Mouse (Mus musculus) embryonic facial prominence, embryonic 15.5 days (tissue): ENCODE measurements around the gene Stx12. TPM values are rescaled to one million over a fixed set of nuclear protein-coding genes. Genes with fewer than 3 reads are reported as not detected.

Source experiments
- ATAC-seq: fragments of 200-750 bp; cut with Nextera tagmentation; 2 replicates; pipeline ENCODE4 v1.8.0; 2017; ENCODE audit warnings: low read depth, moderate TSS enrichment; ENCODE audit not compliant: insufficient number of reproducible peaks, low FRiP score, low TSS enrichment
- H3K27ac ChIP-seq: fragments of 300-500 bp; sonication (generic); replicated peaks from 2 replicates; pipeline ENCODE4 v1.5.1; 2015; ENCODE audit warnings: mild to moderate bottlenecking, inconsistent platforms
- H3K27me3 ChIP-seq: fragments of 300-500 bp; sonication (generic); 2 replicates; pipeline ENCODE4 v1.6.1; 2015; ENCODE audit warnings: inconsistent platforms
- H3K36me3 ChIP-seq: fragments of 300-500 bp; sonication (generic); 2 replicates; pipeline ENCODE4 v1.6.1; 2015; ENCODE audit warnings: mild to moderate bottlenecking, inconsistent platforms
- H3K4me1 ChIP-seq: fragments of 300-500 bp; sonication (generic); 2 replicates; pipeline ENCODE4 v1.6.1; 2015; ENCODE audit warnings: inconsistent platforms
- H3K4me2 ChIP-seq: fragments of 300-500 bp; sonication (generic); replicated peaks from 2 replicates; pipeline ENCODE4 v1.6.1; 2015; ENCODE audit warnings: mild to moderate bottlenecking, inconsistent platforms
- H3K4me3 ChIP-seq: fragments of 300-500 bp; sonication (generic); replicated peaks from 2 replicates; pipeline ENCODE4 v1.5.1; 2015; ENCODE audit warnings: mild to moderate bottlenecking, inconsistent platforms
- H3K9ac ChIP-seq: fragments of 300-500 bp; sonication (generic); 2 replicates; pipeline ENCODE4 v1.6.1; 2015; ENCODE audit warnings: inconsistent platforms
- H3K9me3 ChIP-seq: fragments of 300-500 bp; sonication (generic); replicated peaks from 2 replicates; pipeline ENCODE4 v1.6.1; 2016; ENCODE audit warnings: inconsistent platforms
- WGBS: fragments of 180-500 bp; shearing (Covaris S2); methylation state at CpG from one replicate; pipeline ENCODE4 v1.1.7; 2015; 5-methylcytosine and 5-hydroxymethylcytosine counted together
- polyA plus RNA-seq: library from polyadenylated mRNA; unstranded; fragments of >200 nt; fragmentation: Nextera tagmentation; extraction: Ambion mirVana; gene quantifications from 2 replicates; pipeline ENCODE4 v1.2.1, GENCODE M21; 2015

Stx12 gene
- polyA plus RNA-seq, 1 experiment from 2014 or later, result 59.4 TPM

GRCm38 (mm10) chr4:132904765-132905309, 20.5 kb upstream of the Stx12 start:
- Histone ChIP-seq H3K4me2 (no peak overlapping the region), H3K4me1 (no peaks in the 10 kb centered on the region; the same call in 1 of the 2 replicates), H3K27me3 (no peaks in the 10 kb centered on the region), H3K36me3 (peaks cover 72% of the 10 kb centered on the region), H3K27ac (no peak overlapping the region), H3K4me3 (no peak overlapping the region), H3K9me3 (no peaks in the 10 kb centered on the region), H3K9ac (no peak overlapping the region)
- WGBS, result 55% methylated on average over 9 of the region's 9 CpGs
- ATAC-seq, result no peak

GRCm38 (mm10) chr4:132904071-132904470, 19.8 kb upstream of the Stx12 start:
- Histone ChIP-seq H3K27me3 (no peaks in the 10 kb centered on the region), H3K27ac (no peak overlapping the region), H3K9me3 (no peaks in the 10 kb centered on the region), H3K36me3 (peaks cover 65% of the 10 kb centered on the region), H3K4me2 (no peak overlapping the region), H3K4me3 (no peak overlapping the region), H3K4me1 (no peaks in the 10 kb centered on the region; the same call in 1 of the 2 replicates), H3K9ac (no peak overlapping the region)
- WGBS, result 83% methylated on average over 2 of the region's 2 CpGs
- ATAC-seq, result no peak

- Histone ChIP-seq H3K27me3 (no peaks in the 10 kb centered on the region), H3K27ac (no peak overlapping the region), H3K4me1 (no peaks in the 10 kb centered on the region), H3K4me3 (no peak overlapping the region), H3K4me2 (no peak overlapping the region), H3K36me3 (peaks cover 29% of the 10 kb centered on the region), H3K9ac (no peak overlapping the region), H3K9me3 (no peaks in the 10 kb centered on the region)
- no peak for ATAC-seq
- 84% methylated on average over 9 of the region's 9 CpGs for WGBS
Measured at GRCm38 (mm10) chr4:132898197-132898596, 13.9 kb upstream of the Stx12 start.

GRCm38 (mm10) chr4:132894402-132894801, 10.1 kb upstream of the Stx12 start:
- H3K9ac ChIP-seq, result no peak overlapping the region
- H3K27me3 ChIP-seq, result no peaks in the 10 kb centered on the region
- H3K36me3 ChIP-seq, result no peaks in the 10 kb centered on the region
- H3K9me3 ChIP-seq, result no peaks in the 10 kb centered on the region
- 12% methylated on average over 7 of the region's 7 CpGs for WGBS
- no peaks in the 10 kb centered on the region for H3K4me1 ChIP-seq
- no peak overlapping the region for H3K4me2 ChIP-seq
- H3K4me3 ChIP-seq, result no peak overlapping the region
- ATAC-seq, result no peak
- no peak overlapping the region for H3K27ac ChIP-seq

GRCm38 (mm10) chr4:132884844-132885374, 600 bp upstream of the Stx12 start:
- peaks cover 25% of the 10 kb centered on the region for H3K4me1 ChIP-seq
- peak overlapping the region; percentile 98 for H3K9ac ChIP-seq
- 3% methylated on average over 9 of the region's 9 CpGs for WGBS
- peak overlapping the region; percentile 91 for H3K4me3 ChIP-seq
- H3K27me3 ChIP-seq, result no peaks in the 10 kb centered on the region
- H3K4me2 ChIP-seq, result peak overlapping the region; percentile 83
- H3K36me3 ChIP-seq, result 0 out of 2 replicates have a peak, but pooled peaks cover 5% of the 10 kb centered on the region
- H3K9me3 ChIP-seq, result no peaks in the 10 kb centered on the region
- H3K27ac ChIP-seq, result peak overlapping the region; percentile 83
- no peak for ATAC-seq

GRCm38 (mm10) chr4:132883561-132884063, 697 bp downstream of the Stx12 start:
- Histone ChIP-seq H3K4me2 (peak overlapping the region; percentile 83), H3K27me3 (no peaks in the 10 kb centered on the region), H3K4me3 (peak overlapping the region; percentile 91), H3K27ac (peak overlapping the region; percentile 83), H3K4me1 (peaks cover 25% of the 10 kb centered on the region), H3K9me3 (no peaks in the 10 kb centered on the region), H3K9ac (peak overlapping the region; percentile 98), H3K36me3 (peaks cover 11% of the 10 kb centered on the region; the same call in 1 of the 2 replicates)
- under 1% methylated on average over 21 of the region's 21 CpGs for WGBS
- no peak for ATAC-seq

GRCm38 (mm10) chr4:132874363-132875097, 9.8 kb downstream of the Stx12 start:
- Histone ChIP-seq H3K9ac (no peak overlapping the region), H3K4me1 (no peaks in the 10 kb centered on the region)
- 86% methylated on average over 7 of the region's 7 CpGs for WGBS

GRCm38 (mm10) chr4:132873481-132874362, 10.6 kb downstream of the Stx12 start:
- Histone ChIP-seq H3K9me3 (no peaks in the 10 kb centered on the region), H3K27ac (no peak overlapping the region), H3K4me2 (no peak overlapping the region), H3K9ac (no peak overlapping the region), H3K36me3 (peaks cover 38% of the 10 kb centered on the region), H3K4me1 (no peaks in the 10 kb centered on the region), H3K27me3 (no peaks in the 10 kb centered on the region), H3K4me3 (no peak overlapping the region)
- no peak for ATAC-seq
- WGBS, result 86% methylated on average over 11 of the region's 11 CpGs

More at GRCm38 (mm10) chr4:132874363-132875097, 9.8 kb downstream of the Stx12 start:
- H3K27ac ChIP-seq, result no peak overlapping the region
- no peaks in the 10 kb centered on the region for H3K9me3 ChIP-seq
- no peak overlapping the region for H3K4me3 ChIP-seq
- no peak for ATAC-seq
- no peaks in the 10 kb centered on the region for H3K27me3 ChIP-seq
- H3K4me2 ChIP-seq, result no peak overlapping the region
- H3K36me3 ChIP-seq, result peaks cover 33% of the 10 kb centered on the region

GRCm38 (mm10) chr4:132871116-132871515, 13.2 kb downstream of the Stx12 start:
- no peak overlapping the region for H3K4me3 ChIP-seq
- no peak overlapping the region for H3K9ac ChIP-seq
- H3K36me3 ChIP-seq, result peaks cover 63% of the 10 kb centered on the region
- 96% methylated on average over 3 of the region's 3 CpGs for WGBS
- no peak overlapping the region for H3K27ac ChIP-seq
- no peaks in the 10 kb centered on the region for H3K4me1 ChIP-seq
- H3K27me3 ChIP-seq, result no peaks in the 10 kb centered on the region
- ATAC-seq, result no peak
- H3K9me3 ChIP-seq, result no peaks in the 10 kb centered on the region
- H3K4me2 ChIP-seq, result no peak overlapping the region

GRCm38 (mm10) chr4:132864856-132865255, 19.5 kb downstream of the Stx12 start:
- Histone ChIP-seq H3K4me3 (no peak overlapping the region), H3K36me3 (peaks cover 77% of the 10 kb centered on the region), H3K4me1 (no peaks in the 10 kb centered on the region), H3K27ac (no peak overlapping the region), H3K4me2 (no peak overlapping the region), H3K9me3 (no peaks in the 10 kb centered on the region), H3K9ac (no peak overlapping the region), H3K27me3 (no peaks in the 10 kb centered on the region)
- 87% methylated on average over 2 of the region's 2 CpGs for WGBS
- ATAC-seq, result no peak

- Histone ChIP-seq H3K4me1 (no peaks in the 10 kb centered on the region), H3K36me3 (peaks cover 72% of the 10 kb centered on the region), H3K4me3 (no peak overlapping the region), H3K4me2 (no peak overlapping the region), H3K9ac (no peak overlapping the region), H3K27me3 (no peaks in the 10 kb centered on the region), H3K27ac (no peak overlapping the region), H3K9me3 (no peaks in the 10 kb centered on the region)
- no peak for ATAC-seq
- 93% methylated on average over 13 of the region's 13 CpGs for WGBS
Measured at GRCm38 (mm10) chr4:132863012-132863411, 21.3 kb downstream of the Stx12 start.
